Mouse (Mus musculus) bone marrow, adult 2 months (tissue): ENCODE measurements around the gene 0610010K14Rik.

Experiments used
- CTCF ChIP-seq: fragments of 200-500 bp; IDR thresholded peaks from 2 replicates; pipeline ENCODE4 v1.5.1; 2011; ENCODE audit warnings: low read length, control low read depth; ENCODE audit not compliant: control insufficient read depth, insufficient read depth
- POLR2A ChIP-seq: fragments of 200-500 bp; IDR thresholded peaks from 2 replicates; pipeline ENCODE4 v1.6.1; 2011; ENCODE audit warnings: low read depth, mild to moderate bottlenecking, control low read depth, low read length, borderline replicate concordance; ENCODE audit not compliant: control insufficient read depth

DNA sequence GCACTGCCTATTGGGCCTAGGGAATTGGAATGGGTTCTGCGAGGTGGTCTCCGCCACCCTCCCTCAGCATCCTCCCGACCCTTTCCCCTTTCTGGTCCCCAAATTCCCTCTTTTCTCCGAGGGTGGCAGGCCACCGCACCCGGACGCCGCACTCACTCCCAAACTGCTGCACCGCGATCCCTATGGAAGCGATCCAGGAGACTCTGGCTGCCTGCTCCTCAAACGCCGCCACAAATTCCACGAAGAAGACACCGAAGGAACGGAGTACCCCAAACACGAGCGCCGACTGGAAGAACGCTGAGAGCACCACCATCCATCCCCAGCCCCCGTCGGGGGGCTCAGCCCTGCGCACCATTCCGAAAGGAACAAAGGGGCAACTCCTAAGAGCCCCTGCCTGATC is 17.4 kb downstream of the 0610010K14Rik start:
- TF ChIP-seq CTCF (no peak), POLR2A (no peak)
